Mouse (Mus musculus) MEL (cell line): ENCODE data around the gene Lrrc19. TPM values are rescaled to one million over a fixed set of nuclear protein-coding genes. Genes with fewer than 3 reads are reported as not detected.

Source experiments
- DNase-seq: peaks from one replicate; pipeline ENCODE4 v3.0.0; 2011; ENCODE audit warnings: low read depth, low spot score
- H3K27ac ChIP-seq: 2 replicates; pipeline ENCODE4 v1.5.1; 2012; ENCODE audit warnings: low read depth, mild to moderate bottlenecking, control low read depth, low read length, moderate library complexity; ENCODE audit not compliant: control insufficient read depth
- H3K27me3 ChIP-seq, 2 experiments: fragments of 150-350 bp in 1 of 2; sonication (generic) in 1 of 2; 2 replicates each; pipeline ENCODE4 v1.6.1; 2012; ENCODE audit warnings: low read length in 2 of 2, mild to moderate bottlenecking in 2 of 2, improper control_type of control experiment in 1 of 2, moderate library complexity in 1 of 2; ENCODE audit not compliant: insufficient read depth in 2 of 2, control insufficient read depth in 1 of 2
- H3K36me3 ChIP-seq, 2 experiments: 2 replicates each; pipeline ENCODE4 v1.6.1; 2012 to 2014; ENCODE audit warnings: low read length in 2 of 2, improper control_type of control experiment in 1 of 2, inconsistent platforms in 1 of 2, mild to moderate bottlenecking in 1 of 2; ENCODE audit not compliant: insufficient read depth in 2 of 2, control insufficient read depth in 1 of 2
- H3K4me1 ChIP-seq, 2 experiments: fragments of 150-350 bp in 1 of 2; sonication (generic) in 1 of 2; 2 replicates each; pipeline ENCODE4 v1.6.1; 2012; ENCODE audit warnings: low read length in 2 of 2, improper control_type of control experiment in 1 of 2, mild to moderate bottlenecking in 1 of 2; ENCODE audit not compliant: insufficient read depth in 2 of 2, control insufficient read depth in 1 of 2
- H3K4me3 ChIP-seq, 2 experiments: fragments of 150-350 bp in 1 of 2; sonication (generic) in 1 of 2; 2 replicates each; pipeline ENCODE4 v1.5.1; 2012; ENCODE audit warnings: low read depth in 2 of 2, low read length in 2 of 2, mild to moderate bottlenecking in 2 of 2, moderate library complexity in 2 of 2, control low read depth in 1 of 2, improper control_type of control experiment in 1 of 2; ENCODE audit not compliant: control insufficient read depth in 1 of 2, insufficient read depth in 1 of 2
- H3K79me2 ChIP-seq: 2 replicates; pipeline ENCODE4 v1.6.1; 2012; ENCODE audit warnings: mild to moderate bottlenecking, low read length, moderate library complexity; ENCODE audit not compliant: control insufficient read depth, poor library complexity, insufficient read depth
- H3K9ac ChIP-seq: 2 replicates; pipeline ENCODE4 v1.6.1; 2012; ENCODE audit warnings: low read depth, mild to moderate bottlenecking, control low read depth, low read length, moderate library complexity; ENCODE audit not compliant: control insufficient read depth, poor library complexity, severe bottlenecking
- H3K9me3 ChIP-seq: fragments of 150-350 bp; sonication (generic); replicated peaks from 2 replicates; pipeline ENCODE4 v1.6.1; 2012; ENCODE audit warnings: mild to moderate bottlenecking, low read length, improper control_type of control experiment, moderate library complexity; ENCODE audit not compliant: insufficient read depth
- CHD1 ChIP-seq: IDR thresholded peaks from 2 replicates; pipeline ENCODE4 v1.6.1; 2012; ENCODE audit warnings: low read depth, mild to moderate bottlenecking, inconsistent platforms, low read length, improper control_type of control experiment
- E2F4 ChIP-seq: IDR thresholded peaks from 2 replicates; pipeline ENCODE4 v1.6.1; 2011; ENCODE audit warnings: low read depth, low read length, improper control_type of control experiment, borderline replicate concordance
- ELF1 ChIP-seq: IDR thresholded peaks from 2 replicates; pipeline ENCODE4 v1.6.1; 2014; ENCODE audit warnings: low read depth, mild to moderate bottlenecking, inconsistent platforms, low read length, improper control_type of control experiment, moderate library complexity
- EP300 ChIP-seq, 2 experiments: IDR thresholded peaks; 2 replicates each; pipeline ENCODE4 v1.6.1; 2011; ENCODE audit warnings: improper control_type of control experiment in 2 of 2, low read length in 2 of 2, low read depth in 1 of 2, mild to moderate bottlenecking in 1 of 2
- GABPA ChIP-seq: IDR thresholded peaks from 2 replicates; pipeline ENCODE4 v1.6.1; 2012; ENCODE audit warnings: low read depth, mild to moderate bottlenecking, inconsistent platforms, low read length, improper control_type of control experiment, moderate library complexity
- GATA1 ChIP-seq: IDR thresholded peaks from 2 replicates; pipeline ENCODE4 v1.6.1; 2011; ENCODE audit warnings: low read depth, low read length, improper control_type of control experiment
- JUND ChIP-seq: IDR thresholded peaks from 2 replicates; pipeline ENCODE4 v1.6.1; 2011; ENCODE audit warnings: low read depth, mild to moderate bottlenecking, improper control_type of control experiment, low read length
- MAFK ChIP-seq: IDR thresholded peaks from 2 replicates; pipeline ENCODE4 v1.6.1; 2011; ENCODE audit warnings: low read depth, mild to moderate bottlenecking, low read length, improper control_type of control experiment, borderline replicate concordance
- MAX ChIP-seq: IDR thresholded peaks from 2 replicates; pipeline ENCODE4 v1.6.1; 2011; ENCODE audit warnings: low read length, improper control_type of control experiment
- MEF2A ChIP-seq: IDR thresholded peaks from 2 replicates; pipeline ENCODE4 v1.6.1; 2014; ENCODE audit warnings: low read depth, mild to moderate bottlenecking, inconsistent platforms, low read length, improper control_type of control experiment; ENCODE audit not compliant: poor library complexity, insufficient replicate concordance, severe bottlenecking; ENCODE audit errors: extremely low read depth
- MXI1 ChIP-seq: IDR thresholded peaks from 2 replicates; pipeline ENCODE4 v1.6.1; 2011; ENCODE audit warnings: mild to moderate bottlenecking, low read depth, low read length, improper control_type of control experiment
- MYC ChIP-seq: IDR thresholded peaks from 2 replicates; pipeline ENCODE4 v1.6.1; 2011; ENCODE audit warnings: low read depth, mild to moderate bottlenecking, low read length, improper control_type of control experiment, moderate library complexity
- NELFE ChIP-seq: IDR thresholded peaks from 2 replicates; pipeline ENCODE4 v1.6.1; 2011; ENCODE audit warnings: low read depth, low read length, improper control_type of control experiment
- NRF1 ChIP-seq: IDR thresholded peaks from 2 replicates; pipeline ENCODE4 v1.6.1; 2014; ENCODE audit warnings: low read depth, mild to moderate bottlenecking, inconsistent platforms, low read length, improper control_type of control experiment, moderate library complexity; ENCODE audit not compliant: poor library complexity, insufficient read depth, severe bottlenecking
- POLR2AphosphoS2 ChIP-seq: IDR thresholded peaks from 2 replicates; pipeline ENCODE4 v1.6.1; 2011; ENCODE audit warnings: low read length, improper control_type of control experiment
- POLR2AphosphoS5 ChIP-seq: IDR thresholded peaks from 2 replicates; pipeline ENCODE4 v1.6.1; 2012; ENCODE audit warnings: low read depth, borderline replicate concordance, mild to moderate bottlenecking, inconsistent platforms, low read length, moderate library complexity, mixed read lengths
- RAD21 ChIP-seq: IDR thresholded peaks from 2 replicates; pipeline ENCODE4 v1.6.1; 2011; ENCODE audit warnings: mild to moderate bottlenecking, low read depth, low read length, improper control_type of control experiment
- SIN3A ChIP-seq: IDR thresholded peaks from 2 replicates; pipeline ENCODE4 v1.6.1; 2012; ENCODE audit warnings: low read length, improper control_type of control experiment, inconsistent platforms
- SMC3 ChIP-seq: IDR thresholded peaks from 2 replicates; pipeline ENCODE4 v1.6.1; 2011; ENCODE audit warnings: low read depth, low read length, improper control_type of control experiment
- TAL1 ChIP-seq: IDR thresholded peaks from 2 replicates; pipeline ENCODE4 v1.6.1; 2012; ENCODE audit warnings: mild to moderate bottlenecking, inconsistent platforms, low read length, moderate library complexity, mixed read lengths
- TBP ChIP-seq: IDR thresholded peaks from 2 replicates; pipeline ENCODE4 v1.8.0; 2011; ENCODE audit warnings: low read depth, low read length, improper control_type of control experiment
- UBTF ChIP-seq: IDR thresholded peaks from 2 replicates; pipeline ENCODE4 v1.6.1; 2012; ENCODE audit warnings: low read depth, mild to moderate bottlenecking, inconsistent platforms, low read length, improper control_type of control experiment, moderate library complexity, borderline replicate concordance; ENCODE audit not compliant: insufficient read depth
- ZC3H11A ChIP-seq: IDR thresholded peaks from 2 replicates; pipeline ENCODE4 v1.6.1; 2012; ENCODE audit warnings: low read depth, mild to moderate bottlenecking, inconsistent platforms, low read length, improper control_type of control experiment
- ZMIZ1 ChIP-seq: IDR thresholded peaks from 2 replicates; pipeline ENCODE4 v1.6.1; 2012; ENCODE audit warnings: low read depth, mild to moderate bottlenecking, inconsistent platforms, low read length, improper control_type of control experiment, moderate library complexity
- polyA plus RNA-seq, 2 experiments: library from polyadenylated mRNA; stranded (reverse) in 1 of 2; unstranded in 1 of 2; fragments of >175 nt in 1 of 2; fragments of >200 nt in 1 of 2; gene quantifications; 2 replicates each; pipeline versions ENCODE4 v1.2.1 to v1.2.4; 2012; ENCODE audit warnings: low replicate concordance in 2 of 2, low read depth in 1 of 2; ENCODE audit not compliant: insufficient read length in 2 of 2, insufficient read depth in 1 of 2, missing spikeins in 1 of 2
- total RNA-seq: library from RNA; depleted of rRNA; stranded (reverse); fragments of 300-350 nt; gene quantifications from 2 replicates; pipeline ENCODE4 v1.2.3, GENCODE M21; 2012

Lrrc19 gene
- total and polyA plus RNA-seq, 3 experiments: 0.04 TPM; not detected in 2

GRCm38 (mm10) chr4:94602496-94603030 lies 47.4 kb downstream of the Lrrc19 start:
- DNase-seq: no peak
- Histone ChIP-seq H3K27ac (peak overlapping the region; percentile 55), H3K9ac (peak overlapping the region; percentile 97), H3K9me3 (no peaks in the 10 kb centered on the region), H3K79me2 (peaks cover 44% of the 10 kb centered on the region), H3K36me3 (peaks cover 0 to 21% of the 10 kb centered on the region in 2 experiments; a peak in 3 of 4 replicates), H3K27me3 (no peaks in the 10 kb centered on the region)
- TF ChIP-seq MEF2A: no peak
- no peak for TF ChIP-seq POLR2AphosphoS2
- peak; percentile 19; the same call in 1 of the 2 replicates for TF ChIP-seq UBTF
- TF ChIP-seq TBP: no peak
- TF ChIP-seq E2F4: no peak
- TF ChIP-seq SIN3A: no peak
- TF ChIP-seq GATA1: no peak
- TF ChIP-seq MYC: no peak
- no peak for TF ChIP-seq SMC3
- no peak for TF ChIP-seq CHD1
- TF ChIP-seq MAX: peak; percentile 13; the same call in 1 of the 2 replicates
- TF ChIP-seq ZC3H11A: no peak
- TF ChIP-seq ELF1: no peak
- TF ChIP-seq MXI1: peak; percentile 86; the same call in 1 of the 2 replicates
- TF ChIP-seq JUND: no peak
- TF ChIP-seq TAL1: no peak
- no peak for TF ChIP-seq RAD21
- no peak for TF ChIP-seq ZMIZ1
- no peak for TF ChIP-seq GABPA
- TF ChIP-seq NRF1: no peak
- TF ChIP-seq POLR2AphosphoS5: no peak
- no peak for TF ChIP-seq NELFE
- no peak for TF ChIP-seq MAFK
- TF ChIP-seq EP300 (IDR thresholded peaks at IDR 0.05; ENCODE audit: low read depth in 1 of 2, low read length in 2 of 2): no peak
- TF ChIP-seq, all 39 proteins: peak for 3
- H3K4me1 ChIP-seq: peaks cover 4 to 10% of the 10 kb centered on the region in 2 experiments
- H3K4me3 ChIP-seq: peak overlapping the region; percentile 87 to 97
